Comparison of ENCODE assay signal across 13 mouse cellular contexts in genomic region chr11:32488808-32489670, GRCm38 (mm10). TPM values are rescaled to one million over a fixed set of nuclear protein-coding genes. Genes with fewer than 3 reads are reported as not detected.
DNase-seq lines count a peak whose midpoint lies in the region; ATAC-seq lines count a peak whose summit lies in the region.
"Had no signal": no experiment of that assay in that cellular context is flagged by ENCODE, and none has a peak within 500 bp of the region (broad histone marks: within the 10 kb centered on the region; RNA-seq: fewer than 3 reads in every experiment).

No protein-coding gene starts in this region.

- peak; percentile 85 for ATAC-seq in intestine, embryonic 16.5 days
- no peak for ATAC-seq in cerebellum, adult (ENCODE audit: insufficient number of reproducible peaks, low FRiP score, low TSS enrichment)

- intact Hi-C loops in heart, postnatal 14 days (cut with DNase I): no loop called here

- peaks cover 7% of the 10 kb centered on the region; the same call in 1 of the 2 replicates for H3K4me1 ChIP-seq in intestine, embryonic 16.5 days (ENCODE audit: control insufficient read depth, insufficient read depth, low read length)

- H3K9ac ChIP-seq in intestine, embryonic 16.5 days (ENCODE audit: low read depth, low read length): no peak overlapping the region
- H3K9ac ChIP-seq: neural tube, embryonic 13.5 days had no signal

- no peak overlapping the region for H3K4me3 ChIP-seq in intestine, embryonic 16.5 days (ENCODE audit: low read length)
- H3K4me3 ChIP-seq: neural tube, embryonic 13.5 days had no signal

- H3K4me2 ChIP-seq in intestine, embryonic 16.5 days (ENCODE audit: low read depth, low read length): no peak overlapping the region
- H3K4me2 ChIP-seq: neural tube, embryonic 13.5 days had no signal

- H3K27ac ChIP-seq in intestine, embryonic 16.5 days (ENCODE audit: low read length): no peak overlapping the region
- H3K27ac ChIP-seq: neural tube, embryonic 13.5 days had no signal

- no peaks in the 10 kb centered on the region for H3K9me3 ChIP-seq in intestine, embryonic 16.5 days (ENCODE audit: control insufficient read depth, low read length)
- H3K9me3 ChIP-seq: neural tube, embryonic 13.5 days had no signal

- no peaks in the 10 kb centered on the region for H3K27me3 ChIP-seq in intestine, embryonic 16.5 days (replicated peaks; ENCODE audit: control insufficient read depth, insufficient read depth, low read length)
- H3K27me3 ChIP-seq: neural tube, embryonic 13.5 days had no signal

- WGBS in intestine, embryonic 16.5 days: 73% methylated on average over 5 of the region's 5 CpGs

- DNase-seq in heart, adult 11 months: peak; percentile 83
- no peak for DNase-seq in heart, postnatal 14 days
- DNase-seq in spleen, postnatal 36 days (ENCODE audit: low spot score in 2 of 2): peak; percentile 56 to 62
- DNase-seq in spleen, postnatal 4 days (ENCODE audit: low spot score in 2 of 2): no peak
- no peak for DNase-seq in yolk sac, embryonic 10.5 days (ENCODE audit: low spot score)
- DNase-seq in gastrocnemius, adult 8-10 months (ENCODE audit: low spot score in 2 of 2): no peak
- DNase-seq: cerebellum, adult 11-12 months; kidney, adult 11 months; lung, postnatal 10 days had no signal

- H3K36me3 ChIP-seq in intestine, embryonic 16.5 days (ENCODE audit: control insufficient read depth, insufficient read depth, low read length): no peaks in the 10 kb centered on the region
- H3K36me3 ChIP-seq: neural tube, embryonic 13.5 days had no signal

RNA-seq across cellular contexts. Expression of gene Ubtd2, which starts 33.9 kb away (rescaled TPM):
- total RNA-seq in heart, postnatal 14 days (2021): 10 to 100 TPM; 10.9 to 11.8 TPM
- polyA plus RNA-seq in intestine, embryonic 16.5 days (2015; fragmentation: Nextera tagmentation; extraction: Ambion mirVana): 21.8 and 22.6 TPM in 2 replicates
- total RNA-seq in gastrocnemius, adult 8-10 months (2022): 1 to 10 TPM; 6.3 to 7.2 (median 6.6) TPM

RNA-seq across cellular contexts. Expression of gene Efcab9, which starts 42.8 kb away (rescaled TPM):
- total RNA-seq in heart, postnatal 14 days (2021): under 1 TPM; 0.57 to 0.68 TPM
- 0.65 and 0.77 TPM in 2 replicates for polyA plus RNA-seq in intestine, embryonic 16.5 days (2015; fragmentation: Nextera tagmentation; extraction: Ambion mirVana)
- total RNA-seq in gastrocnemius, adult 8-10 months (2022): 1 to 10 TPM in 3 of 4 experiments, under 1 TPM in 1; 0.74 to 1.7 (median 1.3) TPM
- polyA plus RNA-seq: small intestine, adult 2 months had no signal

RNA-seq across cellular contexts. Expression of gene Stk10, which starts 44.1 kb away (rescaled TPM):
- total RNA-seq in heart, postnatal 14 days (2021): 10 to 100 TPM; 14.3 to 14.5 TPM
- polyA plus RNA-seq in intestine, embryonic 16.5 days (2015; fragmentation: Nextera tagmentation; extraction: Ambion mirVana): 5.2 and 5.7 TPM in 2 replicates
- 1 to 10 TPM; 1.2 to 2.4 (median 1.9) TPM for total RNA-seq in gastrocnemius, adult 8-10 months (2022)

Comparison
In these comparisons a context has a peak if more than half of its experiments do, and no peak if none do; other contexts are left out.
1. DNase-seq: peak in heart, adult 11 months (single experiment) and spleen, postnatal 36 days (2 of 2); none in heart, postnatal 14 days (0 of 2), spleen, postnatal 4 days (0 of 2), yolk sac, embryonic 10.5 days (single experiment) and gastrocnemius, adult 8-10 months (0 of 2).
2. RNA of gene Stk10, which starts 44.1 kb away (total RNA-seq): 14.3 to 14.5 TPM in heart, postnatal 14 days; 1.2 to 2.4 TPM in gastrocnemius, adult 8-10 months; every median in the first group is over 4 times any median in the second.